Mouse (Mus musculus): ENCODE results near the gene Fam98b.

The Fam98b gene

DNA sequence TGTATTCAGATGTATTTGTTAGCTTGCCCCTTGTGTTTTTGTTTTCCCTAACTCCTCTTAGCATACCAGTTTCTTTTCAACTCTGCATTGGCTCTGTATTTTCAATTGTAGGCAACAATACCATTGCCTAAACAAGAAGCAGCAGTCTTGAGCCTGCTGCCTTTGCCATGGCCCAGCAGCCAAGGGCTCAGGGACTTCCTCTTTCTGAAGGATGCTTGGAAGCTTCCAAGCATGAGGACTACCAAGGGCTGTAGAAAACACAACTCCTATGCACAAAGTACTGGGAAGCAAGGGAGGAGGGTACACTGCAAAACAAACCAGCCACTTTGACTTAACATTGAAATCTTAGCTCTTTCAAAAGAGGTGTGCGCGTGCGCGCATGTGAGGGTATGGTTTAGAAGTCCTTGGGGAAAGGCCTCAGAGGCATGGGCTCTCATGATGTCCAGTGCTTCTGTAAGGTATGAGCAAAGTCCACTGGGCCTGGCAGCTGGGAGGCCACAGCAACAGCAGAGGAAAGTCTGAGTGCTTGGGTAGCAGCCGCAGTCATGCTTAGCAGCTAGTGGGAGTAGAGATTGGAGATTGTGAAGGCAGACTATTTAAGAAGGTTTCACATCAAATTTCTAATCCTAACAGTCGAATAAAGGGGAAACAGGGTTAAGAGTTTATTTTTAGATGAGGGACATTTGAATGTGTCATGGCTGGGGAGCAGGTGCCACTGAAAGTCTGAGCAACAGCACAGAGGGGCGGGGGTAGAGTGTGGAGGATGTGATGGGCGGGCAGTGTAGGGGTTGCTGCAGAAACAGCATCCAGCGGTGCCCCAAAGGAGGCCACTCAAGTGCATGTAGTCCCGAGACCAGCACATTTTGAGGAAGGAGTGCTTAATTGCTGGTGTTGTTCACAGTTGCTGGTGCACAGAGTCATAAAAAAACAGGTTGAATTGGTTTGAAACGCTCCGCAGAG, 54.1 kb downstream of the Fam98b start:
- peak in 1 of 2 experiments; percentile 11 for DNase-seq (ENCODE audit: low spot score in 2 of 2)

DNA sequence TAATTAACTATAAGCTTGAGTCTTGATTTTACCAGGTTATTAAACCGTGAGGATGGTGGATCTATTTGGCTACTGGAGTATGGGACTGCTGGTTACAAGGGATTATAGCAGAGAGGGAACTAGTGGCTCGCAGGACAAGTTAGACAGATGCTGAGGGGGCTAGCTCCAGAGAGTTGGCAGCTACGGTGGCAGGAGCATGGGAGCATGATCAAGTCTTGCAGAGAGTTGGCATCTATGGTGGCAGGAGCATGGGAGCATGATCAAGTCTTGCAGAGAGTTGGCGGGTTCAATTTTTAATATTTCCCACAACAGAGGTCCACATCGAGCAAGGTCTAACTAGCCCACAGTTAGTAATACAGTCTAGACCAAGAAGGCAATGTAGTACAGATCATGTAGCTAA, 55.4 kb downstream of the Fam98b start:
- DNase-seq (ENCODE audit: low spot score in 2 of 2) = no peak

DNA sequence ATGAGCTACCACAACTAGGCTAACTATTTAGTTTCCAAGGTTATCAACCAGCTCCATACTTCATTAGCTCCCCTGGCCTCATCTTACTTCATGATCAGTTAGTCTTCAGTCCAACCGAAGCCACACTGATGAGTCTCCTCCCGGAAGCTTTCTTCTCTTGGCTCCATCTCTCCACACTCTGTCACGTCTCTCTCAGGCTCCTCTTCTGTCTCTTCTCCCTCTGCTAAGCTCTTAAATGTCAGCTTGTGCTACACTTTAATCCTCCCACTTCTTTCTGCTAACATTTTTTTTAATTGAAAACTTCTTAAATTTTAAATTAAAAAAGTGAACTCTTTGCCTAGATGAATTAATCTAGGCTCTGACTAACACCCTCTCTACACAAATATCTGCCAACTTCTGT, 58.4 kb downstream of the Fam98b start:
- no peak for DNase-seq (ENCODE audit: low spot score in 2 of 2)

GRCm38 (mm10) chr2:117309046-117309445, 59.5 kb downstream of the Fam98b start:
- DNase-seq (ENCODE audit: low spot score in 2 of 2) = no peak

- DNase-seq (ENCODE audit: low spot score in 2 of 2) = no peak
Observed at GRCm38 (mm10) chr2:117311349-117311748, 61.8 kb downstream of the Fam98b start.

DNA sequence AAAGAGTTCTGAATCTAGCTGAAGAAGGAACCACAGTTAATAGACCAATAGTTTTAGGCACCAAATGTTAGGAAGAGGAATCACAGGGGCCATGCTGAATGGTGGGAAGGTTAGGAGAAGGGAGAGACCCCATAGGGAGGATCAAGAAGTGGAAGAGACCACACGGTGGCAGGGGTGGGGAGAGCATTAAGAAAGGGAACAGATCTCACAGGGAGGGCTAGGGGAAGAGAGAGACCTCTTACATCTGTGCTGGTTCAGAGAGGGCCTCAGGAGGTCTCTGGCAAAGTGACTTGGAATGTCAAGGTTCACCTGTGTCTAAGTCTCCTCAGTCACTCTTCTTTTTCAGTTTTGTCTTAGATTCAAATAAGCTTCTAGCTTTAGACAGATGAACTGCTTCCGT, 62.5 kb downstream of the Fam98b start:
- DNase-seq (ENCODE audit: low spot score in 2 of 2) = no peak

DNA sequence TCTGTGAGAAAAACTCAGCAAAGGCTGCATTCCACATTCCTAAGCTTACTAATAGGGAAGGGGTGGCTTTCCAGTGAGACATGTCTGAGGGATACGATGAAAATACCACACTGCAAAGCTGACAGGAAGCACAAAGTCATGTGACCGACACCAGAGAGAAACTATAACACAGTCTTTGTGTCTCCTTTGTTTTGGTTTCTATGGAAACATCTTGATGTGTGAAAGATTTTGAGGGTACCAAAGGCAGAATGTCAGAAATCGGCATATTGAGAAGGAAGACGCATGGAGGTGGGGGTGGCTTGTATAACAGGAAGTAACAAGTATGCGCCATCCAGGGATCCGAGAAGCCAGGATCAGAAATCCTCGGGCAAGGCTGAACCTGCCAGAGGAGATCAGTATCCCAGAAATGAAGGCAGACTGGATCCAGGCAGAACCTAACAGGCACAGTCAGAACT, 62.9 kb downstream of the Fam98b start:
- DNase-seq (ENCODE audit: low spot score in 2 of 2) = no peak

DNA sequence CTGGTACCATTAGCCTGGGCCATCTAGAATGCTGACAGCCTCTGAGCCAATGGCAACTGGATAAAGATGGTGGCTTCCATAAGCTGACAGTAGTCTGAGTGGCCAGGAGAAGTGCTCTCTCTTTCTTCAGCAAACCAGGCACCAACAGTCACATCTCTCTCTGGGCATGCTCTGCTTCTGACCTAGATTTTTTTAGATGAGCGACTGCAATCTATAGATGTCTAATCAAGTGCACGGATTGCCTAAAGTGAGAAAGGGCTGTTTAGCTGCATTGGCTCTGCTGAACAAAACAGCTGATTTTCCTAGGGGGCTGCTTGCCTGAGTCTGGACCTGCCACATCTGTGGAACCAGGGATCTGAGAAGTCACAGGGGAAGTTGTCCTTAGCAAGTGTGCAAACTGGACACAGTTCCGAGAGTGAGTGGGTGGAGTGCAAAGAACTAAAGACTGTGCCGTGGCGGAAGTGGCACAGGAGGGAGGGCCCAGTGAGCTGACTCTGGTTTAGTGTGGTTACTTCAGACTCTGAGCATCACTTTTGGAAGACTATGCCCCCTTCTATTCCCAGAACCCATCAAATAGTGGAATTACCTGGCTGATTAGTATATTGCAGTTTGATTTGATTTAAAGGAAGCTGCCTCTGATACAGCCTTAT, 64.2 kb downstream of the Fam98b start:
- DNase-seq (ENCODE audit: low spot score in 2 of 2) = no peak

GRCm38 (mm10) chr2:117318991-117319390, 69.5 kb downstream of the Fam98b start:
- DNase-seq (ENCODE audit: low spot score in 2 of 2) = no peak

All from heart, adult 9 months (tissue).